Mouse (Mus musculus) hindbrain, postnatal 0 days (tissue): Measurements from ENCODE around the gene Cdk17. TPM values are rescaled to one million over a fixed set of nuclear protein-coding genes. Genes with fewer than 3 reads are reported as not detected.
"Not testable (repeated sequence)": the region's sequence is repeated elsewhere in the genome, so short reads cannot be mapped to it uniquely, and the experiment has no call there.

Experiments used
- ATAC-seq: fragments of 200-750 bp; cut with Nextera tagmentation; 2 replicates; pipeline ENCODE4 v1.8.0; 2017; ENCODE audit warnings: mild to moderate bottlenecking, moderate TSS enrichment, moderate library complexity
- DNase-seq: peaks from one replicate; pipeline ENCODE4 v3.0.0-alpha.2; 2015; ENCODE audit warnings: low spot score
- H3K27ac ChIP-seq: fragments of 300-500 bp; sonication (generic); 2 replicates; pipeline ENCODE4 v1.5.1; 2014; ENCODE audit warnings: mild to moderate bottlenecking
- H3K27me3 ChIP-seq: fragments of 300-500 bp; sonication (generic); 2 replicates; pipeline ENCODE4 v1.6.1; 2014; ENCODE audit warnings: low read length, mixed read lengths; ENCODE audit not compliant: insufficient read depth
- H3K36me3 ChIP-seq: fragments of 300-500 bp; sonication (generic); 2 replicates; pipeline ENCODE4 v1.6.1; 2014; ENCODE audit warnings: low read length, mixed read lengths; ENCODE audit not compliant: insufficient read depth
- H3K4me1 ChIP-seq: fragments of 300-500 bp; sonication (generic); 2 replicates; pipeline ENCODE4 v1.6.1; 2014; ENCODE audit warnings: antibody characterized with exemption, low read length, mixed read lengths; ENCODE audit not compliant: insufficient read depth
- H3K4me2 ChIP-seq: fragments of 300-500 bp; sonication (generic); 2 replicates; pipeline ENCODE4 v1.6.1; 2014; ENCODE audit warnings: low read depth, mild to moderate bottlenecking, low read length, moderate library complexity, mixed read lengths
- H3K4me3 ChIP-seq: fragments of 300-500 bp; sonication (generic); 2 replicates; pipeline ENCODE4 v1.5.1; 2014; ENCODE audit warnings: low read length
- H3K9ac ChIP-seq: fragments of 300-500 bp; sonication (generic); replicated peaks from 2 replicates; pipeline ENCODE4 v1.6.1; 2014; ENCODE audit warnings: mild to moderate bottlenecking, low read length, moderate library complexity, mixed read lengths
- H3K9me3 ChIP-seq: fragments of 300-500 bp; sonication (generic); 2 replicates; pipeline ENCODE4 v1.6.1; 2016; ENCODE audit warnings: low read length, mixed read lengths
- CTCF ChIP-seq: IDR thresholded peaks from 2 replicates; pipeline ENCODE4 v1.5.1; 2016; ENCODE audit warnings: antibody characterized with exemption, control low read depth, low read depth
- WGBS: fragments of 180-500 bp; shearing (Covaris S2); extraction: QIAGEN DNeasy Blood & Tissue Kit; methylation state at CpG from one replicate; pipeline ENCODE4 v1.1.7; 2014; 5-methylcytosine and 5-hydroxymethylcytosine counted together
- polyA plus RNA-seq: library from polyadenylated mRNA; unstranded; fragments of >200 nt; fragmentation: Nextera tagmentation; extraction: Ambion mirVana; gene quantifications from 2 replicates; pipeline ENCODE4 v1.2.1, GENCODE M21; 2015
- total RNA-seq: library from RNA; depleted of rRNA; stranded (reverse); fragments of >200 nt; gene quantifications from 2 replicates; pipeline ENCODE4 v1.2.3, GENCODE M21; 2014

Gene Cdk17
- total and polyA plus RNA-seq, 2 experiments from 2014 or later = 32.6 to 63.3 TPM

DNA sequence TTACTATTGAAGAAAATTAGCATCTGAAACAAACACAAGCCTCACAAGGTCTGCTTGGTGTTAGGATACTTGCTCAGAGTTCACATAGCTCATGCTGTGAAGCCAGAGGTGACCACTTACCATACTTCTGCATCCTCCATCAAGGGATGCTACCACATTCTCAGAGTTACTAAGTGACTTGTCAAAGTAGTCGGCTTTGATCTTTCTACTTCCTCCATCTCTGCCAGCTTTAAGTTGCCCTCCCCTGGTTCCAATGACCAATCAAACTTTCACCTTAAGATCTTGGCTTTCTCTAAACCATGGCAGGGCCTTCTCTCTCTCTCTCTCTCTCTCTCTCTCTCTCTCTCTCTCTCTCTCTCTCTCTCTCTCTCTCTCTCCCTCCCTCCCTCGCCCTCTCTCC, 11.1 kb upstream of the Cdk17 start:
- H3K9me3 ChIP-seq = no peaks in the 10 kb centered on the region
- no peak overlapping the region for H3K4me2 ChIP-seq
- no peak overlapping the region for H3K4me3 ChIP-seq
- H3K4me1 ChIP-seq = no peaks in the 10 kb centered on the region
- no peak for DNase-seq
- no peak overlapping the region for H3K27ac ChIP-seq
- 76% methylated on average over 1 of the region's 2 CpGs for WGBS
- H3K27me3 ChIP-seq = no peaks in the 10 kb centered on the region
- TF ChIP-seq CTCF = no peak
- no peaks in the 10 kb centered on the region for H3K36me3 ChIP-seq
- H3K9ac ChIP-seq = no peak overlapping the region
- no peak for ATAC-seq

DNA sequence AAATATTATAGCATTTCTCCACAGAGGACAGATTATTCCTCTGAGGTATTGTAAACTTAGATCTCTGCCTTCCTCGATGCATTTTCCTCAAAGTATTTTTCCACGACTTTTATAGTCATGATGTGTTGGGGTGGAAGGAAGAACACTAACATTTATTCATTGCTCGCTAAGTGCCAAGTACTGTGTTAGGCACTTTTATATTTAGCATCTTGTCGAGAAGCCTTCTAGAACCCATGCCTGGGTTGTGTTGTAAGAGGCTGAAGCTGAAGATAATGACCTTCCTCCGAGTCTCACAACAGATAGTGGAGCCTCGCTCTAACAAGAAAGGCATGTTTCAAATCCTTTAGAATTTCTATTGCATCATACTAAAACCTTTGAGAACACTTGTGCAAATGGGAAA, 8.9 kb upstream of the Cdk17 start:
- Histone ChIP-seq H3K4me3 (no peak overlapping the region), H3K36me3 (no peaks in the 10 kb centered on the region), H3K9me3 (no peaks in the 10 kb centered on the region), H3K4me1 (no peaks in the 10 kb centered on the region), H3K9ac (no peak overlapping the region), H3K27ac (no peak overlapping the region), H3K4me2 (no peak overlapping the region), H3K27me3 (no peaks in the 10 kb centered on the region)
- 83% methylated on average over 6 of the region's 6 CpGs for WGBS
- ATAC-seq = no peak
- DNase-seq = no peak
- TF ChIP-seq CTCF = no peak

DNA sequence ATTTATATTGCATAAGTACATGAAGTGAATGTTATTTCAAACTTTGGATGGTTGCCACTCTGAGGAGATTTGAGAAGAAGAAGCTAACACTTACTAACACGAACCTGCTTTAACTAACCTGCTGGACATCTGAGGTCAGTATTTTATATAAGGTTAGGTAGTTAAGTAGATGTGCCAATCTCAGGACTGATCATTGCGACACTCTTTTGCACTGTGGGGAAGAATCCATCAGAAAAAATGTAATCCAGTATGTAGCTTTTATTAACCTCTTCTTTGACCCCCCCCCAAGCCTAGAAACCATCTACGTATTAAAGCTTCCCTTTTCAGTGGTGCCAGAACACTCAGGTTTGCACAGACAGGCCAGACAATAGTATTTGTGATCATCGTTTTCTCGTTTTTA, 8.0 kb upstream of the Cdk17 start:
- Histone ChIP-seq H3K27me3 (no peaks in the 10 kb centered on the region), H3K4me2 (no peak overlapping the region), H3K4me3 (no peak overlapping the region), H3K36me3 (no peaks in the 10 kb centered on the region), H3K9me3 (no peaks in the 10 kb centered on the region), H3K4me1 (no peaks in the 10 kb centered on the region), H3K27ac (no peak overlapping the region), H3K9ac (no peak overlapping the region)
- no peak for TF ChIP-seq CTCF
- WGBS = 90% methylated on average over 5 of the region's 5 CpGs
- no peak for ATAC-seq
- no peak for DNase-seq

DNA sequence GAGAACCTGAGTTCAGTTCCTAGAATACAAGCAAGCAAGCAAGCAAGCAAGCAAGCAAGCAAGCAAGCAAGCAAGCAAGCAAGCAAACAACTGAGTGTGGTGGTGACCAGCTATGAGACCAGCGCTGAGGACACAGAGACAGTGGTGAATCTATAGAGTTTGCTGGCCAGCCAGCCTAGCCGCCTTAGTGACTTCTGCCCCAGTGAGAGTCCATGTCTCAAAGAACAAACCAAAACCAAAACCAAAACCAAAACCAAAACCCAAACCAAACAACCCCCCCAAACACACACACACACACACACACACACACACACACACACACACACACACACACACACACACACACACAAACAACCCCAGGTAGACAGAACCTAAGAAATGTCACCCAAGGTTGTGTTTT, 7.3 kb upstream of the Cdk17 start:
- not testable (repeated sequence) for H3K36me3 ChIP-seq, H3K4me2 ChIP-seq, DNase-seq, ATAC-seq, H3K9me3 ChIP-seq, H3K4me1 ChIP-seq, H3K27ac ChIP-seq, H3K27me3 ChIP-seq, H3K9ac ChIP-seq, H3K4me3 ChIP-seq
- 88% methylated on average over 2 of the region's 2 CpGs for WGBS

DNA sequence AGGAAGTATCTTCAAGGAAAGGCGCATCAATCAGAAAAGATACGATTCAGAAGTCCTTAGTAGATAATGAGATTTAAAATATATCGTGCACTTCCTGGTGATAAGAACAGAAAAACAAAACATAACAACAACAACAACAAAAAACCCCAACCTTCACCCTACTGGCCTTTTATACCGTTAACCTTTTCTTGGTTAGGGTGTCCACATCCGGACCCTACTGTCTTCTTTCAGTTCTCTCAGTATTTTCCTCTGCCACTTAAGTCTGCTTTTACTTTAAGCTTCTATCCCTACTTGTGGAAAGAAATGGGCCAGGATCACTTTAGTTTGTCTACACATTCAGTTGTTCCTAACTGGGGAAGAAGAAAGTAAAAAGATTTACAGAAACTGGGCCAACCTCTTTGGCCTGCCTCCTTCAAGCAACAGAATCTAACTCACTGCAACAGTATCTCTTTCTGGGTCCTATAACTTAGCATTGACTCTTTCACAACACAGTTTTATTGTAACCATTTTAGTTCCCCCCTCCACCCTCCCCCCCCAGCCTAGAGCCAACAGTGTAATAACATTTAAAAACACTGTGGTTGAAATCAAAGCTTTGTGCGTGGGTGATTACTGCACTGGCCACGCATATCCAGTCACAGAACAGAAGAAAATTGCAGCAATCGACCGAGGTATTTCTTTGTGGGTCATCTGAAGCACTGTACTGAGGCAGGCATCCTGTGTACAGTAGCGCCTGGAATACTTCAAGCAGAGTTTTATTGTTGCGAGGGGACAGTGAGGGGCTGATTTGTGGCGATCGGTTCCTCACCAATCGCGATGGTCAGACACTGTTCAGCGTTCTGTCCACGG, 801 bp upstream of the Cdk17 start:
- Histone ChIP-seq H3K36me3 (no peaks in the 10 kb centered on the region), H3K9me3 (no peaks in the 10 kb centered on the region), H3K27me3 (no peaks in the 10 kb centered on the region), H3K27ac (peak overlapping the region; percentile 98; the same call in 1 of the 2 replicates), H3K4me3 (peak overlapping the region; percentile 99), H3K4me2 (peak overlapping the region; percentile 79), H3K9ac (no peak overlapping the region; the same call in 1 of the 2 replicates), H3K4me1 (0 out of 2 replicates have a peak, but pooled peaks cover 2% of the 10 kb centered on the region)
- TF ChIP-seq CTCF = no peak
- WGBS = 27% methylated on average over 17 of the region's 17 CpGs
- DNase-seq (no peak), ATAC-seq (peak; percentile 75)

DNA sequence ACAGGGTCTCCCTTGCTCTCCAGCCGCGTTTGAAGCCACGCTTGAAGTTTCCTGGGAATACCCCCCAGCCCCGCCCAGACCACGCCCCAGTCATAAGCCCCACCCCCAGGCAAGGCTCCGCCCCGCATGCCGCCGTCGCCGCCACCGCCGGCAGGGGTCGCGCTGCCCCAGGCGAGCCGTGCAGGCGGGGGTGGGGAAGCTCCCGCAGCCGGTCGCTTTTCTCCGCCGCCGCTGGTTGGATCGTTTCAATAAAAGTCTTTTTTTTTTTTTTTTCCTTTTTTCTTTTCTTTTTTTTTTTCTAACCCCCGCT, 223 bp upstream of the Cdk17 start:
- Histone ChIP-seq H3K27ac (peak overlapping the region; percentile 98), H3K4me3 (peak overlapping the region; percentile 99), H3K4me2 (peak overlapping the region; percentile 79), H3K9me3 (no peaks in the 10 kb centered on the region), H3K36me3 (no peaks in the 10 kb centered on the region), H3K9ac (peak overlapping the region; percentile 95), H3K27me3 (no peaks in the 10 kb centered on the region), H3K4me1 (0 out of 2 replicates have a peak, but pooled peaks cover 2% of the 10 kb centered on the region)
- peak; percentile 95 for DNase-seq
- TF ChIP-seq CTCF = peak; percentile 49
- 1% methylated on average over 25 of the region's 26 CpGs for WGBS
- ATAC-seq = peak; percentile 95
